Mouse (Mus musculus): ENCODE measurements around the gene Tmod3.

DNA sequence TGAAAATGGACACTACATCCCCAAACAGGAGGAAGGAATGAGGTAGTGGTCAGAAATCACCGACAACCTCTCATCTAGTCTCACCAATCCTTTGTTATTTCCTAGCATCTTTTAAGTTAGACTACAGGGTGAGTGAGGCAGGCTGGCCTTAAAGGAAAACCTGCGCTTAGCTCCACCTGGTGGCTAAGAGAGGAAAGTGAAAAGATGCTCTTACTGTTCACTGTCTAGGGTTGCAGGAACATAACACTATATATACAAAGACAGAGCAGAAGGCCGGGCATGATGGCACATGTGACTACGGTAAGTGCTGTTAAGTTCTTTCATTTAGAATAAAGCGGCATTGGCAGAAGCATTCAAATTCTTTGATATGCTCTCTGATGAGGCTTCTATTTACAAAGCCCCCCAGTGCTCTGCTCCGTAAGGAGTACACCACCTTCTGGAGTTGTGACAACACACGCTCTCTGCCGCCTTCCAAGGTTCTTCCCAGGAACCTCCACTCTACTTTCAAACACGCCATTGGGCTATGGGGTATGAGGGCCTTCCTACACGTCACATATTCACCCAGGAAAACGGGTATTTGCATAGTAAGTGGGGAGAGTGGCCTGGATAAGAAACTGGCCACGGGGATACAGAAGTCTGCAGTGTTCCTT, 43.9 kb downstream of the Tmod3 start:
- TF ChIP-seq CTCF (conservative IDR thresholded peaks at IDR 0.05; ENCODE audit: insufficient read depth, insufficient read length, low read depth, low read length) (peak; percentile 72), POLR2A (IDR thresholded peaks at IDR 0.05; ENCODE audit: low read depth, low read length) (no peak)
